Mouse (Mus musculus): ENCODE data around the gene Hykk. TPM values are rescaled to one million over a fixed set of nuclear protein-coding genes. Genes with fewer than 3 reads are reported as not detected.

The Hykk gene
- polyA plus RNA-seq, 1 experiment: 0.04 TPM

GRCm38 (mm10) chr9:54919946-54920345 is 2.9 kb downstream of the Hykk start:
- Histone ChIP-seq H3K36me3 (ENCODE audit: control insufficient read depth, insufficient read depth) (no peaks in the 10 kb centered on the region), H3K4me3 (no peak overlapping the region), H3ac (ENCODE audit: control insufficient read depth, insufficient read length) (no peak overlapping the region), H3K27me3 (ENCODE audit: control insufficient read depth, insufficient read depth, insufficient read length) (no peaks in the 10 kb centered on the region), H3K4me2 (ENCODE audit: low read depth) (no peak overlapping the region), H3K79me2 (ENCODE audit: control insufficient read depth, insufficient read depth) (no peaks in the 10 kb centered on the region)
- TF ChIP-seq REST (IDR thresholded peaks at IDR 0.05; ENCODE audit: insufficient read depth, insufficient read length) (no peak), MYOD1 (IDR thresholded peaks at IDR 0.05; ENCODE audit: control insufficient read depth in 1 of 3, insufficient read length in 2 of 3, low read depth in 2 of 3) (no peak), E2F4 (IDR thresholded peaks at IDR 0.05; ENCODE audit: insufficient read depth) (no peak), MYOG (IDR thresholded peaks at IDR 0.05; ENCODE audit: control insufficient read depth in 1 of 3, insufficient read depth in 1 of 3, insufficient read length in 2 of 3, low read depth in 2 of 3) (no peak), USF1 (IDR thresholded peaks at IDR 0.05; ENCODE audit: low read depth) (no peak), CEBPB (IDR thresholded peaks at IDR 0.05; ENCODE audit: insufficient read depth, poor library complexity, severe bottlenecking) (no peak), SRF (IDR thresholded peaks at IDR 0.05; ENCODE audit: control insufficient read depth, insufficient read length, low read depth) (no peak), POLR2AphosphoS2 (IDR thresholded peaks at IDR 0.05; ENCODE audit: insufficient read length, low read depth) (no peak), POLR2A (IDR thresholded peaks at IDR 0.05; ENCODE audit: insufficient read length, low read depth) (no peak), TCF12 (IDR thresholded peaks at IDR 0.05; ENCODE audit: insufficient read depth, poor library complexity, severe bottlenecking) (no peak), TCF3 (IDR thresholded peaks at IDR 0.05; ENCODE audit: insufficient read length, low read depth) (no peak), MAX (IDR thresholded peaks at IDR 0.05; ENCODE audit: low read depth) (no peak)

GRCm38 (mm10) chr9:54930741-54931140 is 13.7 kb downstream of the Hykk start:
- TF ChIP-seq POLR2A (IDR thresholded peaks at IDR 0.05; ENCODE audit: insufficient read length, low read depth): no peak
- TF ChIP-seq USF1 (IDR thresholded peaks at IDR 0.05; ENCODE audit: low read depth): no peak
- no peak for TF ChIP-seq REST (IDR thresholded peaks at IDR 0.05; ENCODE audit: insufficient read depth, insufficient read length)
- no peak for TF ChIP-seq MYOD1 (IDR thresholded peaks at IDR 0.05; ENCODE audit: control insufficient read depth in 1 of 3, insufficient read length in 2 of 3, low read depth in 2 of 3)
- no peak overlapping the region for H3K4me2 ChIP-seq (ENCODE audit: low read depth)
- H3K79me2 ChIP-seq (ENCODE audit: control insufficient read depth, insufficient read depth): no peaks in the 10 kb centered on the region
- H3ac ChIP-seq (ENCODE audit: control insufficient read depth, insufficient read length): no peak overlapping the region
- H3K4me3 ChIP-seq: no peak overlapping the region
- no peaks in the 10 kb centered on the region for H3K27me3 ChIP-seq (ENCODE audit: control insufficient read depth, insufficient read depth, insufficient read length)
- H3K36me3 ChIP-seq (ENCODE audit: control insufficient read depth, insufficient read depth): no peaks in the 10 kb centered on the region

GRCm38 (mm10) chr9:54931765-54932164 is 14.7 kb downstream of the Hykk start:
- Histone ChIP-seq H3K4me2 (ENCODE audit: low read depth) (no peak overlapping the region), H3K79me2 (ENCODE audit: control insufficient read depth, insufficient read depth) (no peaks in the 10 kb centered on the region), H3K36me3 (ENCODE audit: control insufficient read depth, insufficient read depth) (no peaks in the 10 kb centered on the region), H3ac (ENCODE audit: control insufficient read depth, insufficient read length) (no peak overlapping the region), H3K4me3 (no peak overlapping the region), H3K27me3 (ENCODE audit: control insufficient read depth, insufficient read depth, insufficient read length) (no peaks in the 10 kb centered on the region)
- TF ChIP-seq CEBPB (IDR thresholded peaks at IDR 0.05; ENCODE audit: insufficient read depth, poor library complexity, severe bottlenecking) (no peak), MAX (IDR thresholded peaks at IDR 0.05; ENCODE audit: low read depth) (no peak), E2F4 (IDR thresholded peaks at IDR 0.05; ENCODE audit: insufficient read depth) (no peak), TCF3 (IDR thresholded peaks at IDR 0.05; ENCODE audit: insufficient read length, low read depth) (no peak), POLR2AphosphoS2 (IDR thresholded peaks at IDR 0.05; ENCODE audit: insufficient read length, low read depth) (no peak), USF1 (IDR thresholded peaks at IDR 0.05; ENCODE audit: low read depth) (no peak)

DNA sequence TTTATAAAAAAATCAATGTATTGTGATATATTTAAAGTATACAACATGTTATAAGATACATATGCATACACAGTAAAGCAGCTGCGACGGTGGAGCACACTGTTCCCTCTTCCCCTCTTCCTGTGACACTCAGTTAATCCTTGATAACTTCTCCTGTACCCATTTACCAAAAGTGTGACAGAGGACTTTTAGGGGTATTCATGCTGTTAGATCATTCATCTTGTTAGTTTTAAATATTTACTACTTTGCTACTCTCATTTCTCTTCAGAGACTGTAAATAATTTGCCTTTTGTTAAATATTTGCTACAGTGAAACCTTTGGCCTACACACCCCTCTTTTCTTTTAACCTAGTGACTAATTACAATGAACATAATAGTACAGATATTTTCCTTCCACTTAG is 15.3 kb downstream of the Hykk start:
- Histone ChIP-seq H3ac (ENCODE audit: control insufficient read depth, insufficient read length) (no peak overlapping the region), H3K79me2 (ENCODE audit: control insufficient read depth, insufficient read depth) (no peaks in the 10 kb centered on the region), H3K4me3 (no peak overlapping the region), H3K27me3 (ENCODE audit: control insufficient read depth, insufficient read depth, insufficient read length) (no peaks in the 10 kb centered on the region), H3K36me3 (ENCODE audit: control insufficient read depth, insufficient read depth) (no peaks in the 10 kb centered on the region), H3K4me2 (ENCODE audit: low read depth) (no peak overlapping the region)
- no peak for TF ChIP-seq TCF12 (IDR thresholded peaks at IDR 0.05; ENCODE audit: insufficient read depth, poor library complexity, severe bottlenecking)

GRCm38 (mm10) chr9:54942071-54942470 is 25.0 kb downstream of the Hykk start:
- Histone ChIP-seq H3K4me3 (no peak overlapping the region), H3K27me3 (ENCODE audit: control insufficient read depth, insufficient read depth, insufficient read length) (no peaks in the 10 kb centered on the region), H3K36me3 (ENCODE audit: control insufficient read depth, insufficient read depth) (no peaks in the 10 kb centered on the region), H3ac (ENCODE audit: control insufficient read depth, insufficient read length) (no peak overlapping the region), H3K79me2 (ENCODE audit: control insufficient read depth, insufficient read depth) (no peaks in the 10 kb centered on the region), H3K4me2 (ENCODE audit: low read depth) (no peak overlapping the region)
- TF ChIP-seq USF1 (IDR thresholded peaks at IDR 0.05; ENCODE audit: low read depth) (no peak), POLR2AphosphoS2 (IDR thresholded peaks at IDR 0.05; ENCODE audit: insufficient read length, low read depth) (no peak), TCF12 (IDR thresholded peaks at IDR 0.05; ENCODE audit: insufficient read depth, poor library complexity, severe bottlenecking) (no peak), MYOG (IDR thresholded peaks at IDR 0.05; ENCODE audit: control insufficient read depth in 1 of 3, insufficient read depth in 1 of 3, insufficient read length in 2 of 3, low read depth in 2 of 3) (no peak), MYOD1 (IDR thresholded peaks at IDR 0.05; ENCODE audit: control insufficient read depth in 1 of 3, insufficient read length in 2 of 3, low read depth in 2 of 3) (no peak), CEBPB (IDR thresholded peaks at IDR 0.05; ENCODE audit: insufficient read depth, poor library complexity, severe bottlenecking) (no peak), POLR2A (IDR thresholded peaks at IDR 0.05; ENCODE audit: insufficient read length, low read depth) (no peak), REST (IDR thresholded peaks at IDR 0.05; ENCODE audit: insufficient read depth, insufficient read length) (no peak), E2F4 (IDR thresholded peaks at IDR 0.05; ENCODE audit: insufficient read depth) (no peak), TCF3 (IDR thresholded peaks at IDR 0.05; ENCODE audit: insufficient read length, low read depth) (no peak), SRF (IDR thresholded peaks at IDR 0.05; ENCODE audit: control insufficient read depth, insufficient read length, low read depth) (no peak), MAX (IDR thresholded peaks at IDR 0.05; ENCODE audit: low read depth) (no peak)

Data from myocyte (in vitro differentiated cells).